Mouse (Mus musculus): Measurements from ENCODE around the gene Crebzf. TPM values are rescaled to one million over a fixed set of nuclear protein-coding genes. Genes with fewer than 3 reads are reported as not detected.

Gene Crebzf
- polyA plus RNA-seq, 2 experiments = 16.2 to 37.8 TPM

- Histone ChIP-seq H3K36me3 (replicated peaks; ENCODE audit: control insufficient read depth, insufficient read depth, low read depth) (no peaks in the 10 kb centered on the region), H3K27ac (no peak overlapping the region), H3K9me3 (ENCODE audit: control insufficient read depth, low read length) (no peaks in the 10 kb centered on the region), H3K4me3 (ENCODE audit: insufficient read depth in 1 of 2, low read depth in 2 of 2, low read length in 2 of 2) (no peak overlapping the region), H3K4me1 (replicated peaks; ENCODE audit: control insufficient read depth in 2 of 2, insufficient read depth in 2 of 2, low read length in 1 of 2) (no peaks in the 10 kb centered on the region), H3K27me3 (ENCODE audit: control insufficient read depth, insufficient read depth, low read length) (no peaks in the 10 kb centered on the region; the same call in 1 of the 2 replicates), H3K9ac (replicated peaks) (no peak overlapping the region), H3K4me2 (ENCODE audit: low read depth) (no peak overlapping the region)
- no peak for DNase-seq (ENCODE audit: low read depth in 3 of 3, low spot score in 3 of 3)
- no peak for TF ChIP-seq EP300 (IDR thresholded peaks at IDR 0.05; ENCODE audit: low read depth)
- no peak for TF ChIP-seq CTCF (IDR thresholded peaks at IDR 0.05; ENCODE audit: low read depth)
- WGBS (ENCODE audit: insufficient replicate concordance) = 66% methylated on average over 2 of the region's 2 CpGs
- ATAC-seq (ENCODE audit: insufficient read depth) = no peak
Measured at GRCm38 (mm10) chr7:90482607-90483006, 40.1 kb downstream of the Crebzf start.

Other genes with a start within 250 kb of the Crebzf start
- not detected in 2 replicates for gene Ccdc83, start 177.0 kb upstream of the Crebzf start, polyA plus RNA-seq (2012; rRNA removed)
- not detected in 2 replicates for gene Ccdc83, start 177.0 kb upstream of the Crebzf start, polyA plus RNA-seq (2014; fragmentation: Nextera tagmentation; extraction: Ambion mirVana)
- gene Sytl2, start 140.5 kb upstream of the Crebzf start, polyA plus RNA-seq (2012; rRNA removed) = 0.38 and 0.45 TPM in 2 replicates
- gene Sytl2, start 140.5 kb upstream of the Crebzf start, polyA plus RNA-seq (2014; fragmentation: Nextera tagmentation; extraction: Ambion mirVana) = 0.38 and 0.64 TPM in 2 replicates
- gene Ccdc89, start 16.2 kb upstream of the Crebzf start, polyA plus RNA-seq (2012; rRNA removed) = 0.04 and 0.13 TPM in 2 replicates
- gene Ccdc89, start 16.2 kb upstream of the Crebzf start, polyA plus RNA-seq (2014; fragmentation: Nextera tagmentation; extraction: Ambion mirVana) = not detected in 2 replicates
- gene Tmem126a, start 14.5 kb downstream of the Crebzf start, polyA plus RNA-seq (2012; rRNA removed) = 13.3 and 17.0 TPM in 2 replicates
- 45.9 and 47.7 TPM in 2 replicates for gene Tmem126a, start 14.5 kb downstream of the Crebzf start, polyA plus RNA-seq (2014; fragmentation: Nextera tagmentation; extraction: Ambion mirVana)
- 3.3 and 5.6 TPM in 2 replicates for gene Tmem126b, start 33.3 kb downstream of the Crebzf start, polyA plus RNA-seq (2012; rRNA removed)
- 11.2 and 11.8 TPM in 2 replicates for gene Tmem126b, start 33.3 kb downstream of the Crebzf start, polyA plus RNA-seq (2014; fragmentation: Nextera tagmentation; extraction: Ambion mirVana)
- 0.44 and 0.45 TPM in 2 replicates for gene Dlg2, start 33.9 kb downstream of the Crebzf start, polyA plus RNA-seq (2012; rRNA removed)
- gene Dlg2, start 33.9 kb downstream of the Crebzf start, polyA plus RNA-seq (2014; fragmentation: Nextera tagmentation; extraction: Ambion mirVana) = 0.33 and 0.51 TPM in 2 replicates

Data from liver, embryonic 14.5 days (tissue).